Mouse (Mus musculus): ENCODE results near the gene Pigw. TPM values are rescaled to one million over a fixed set of nuclear protein-coding genes. Genes with fewer than 3 reads are reported as not detected.

The Pigw gene
- polyA plus RNA-seq, 1 experiment, result 3.7 TPM

DNA sequence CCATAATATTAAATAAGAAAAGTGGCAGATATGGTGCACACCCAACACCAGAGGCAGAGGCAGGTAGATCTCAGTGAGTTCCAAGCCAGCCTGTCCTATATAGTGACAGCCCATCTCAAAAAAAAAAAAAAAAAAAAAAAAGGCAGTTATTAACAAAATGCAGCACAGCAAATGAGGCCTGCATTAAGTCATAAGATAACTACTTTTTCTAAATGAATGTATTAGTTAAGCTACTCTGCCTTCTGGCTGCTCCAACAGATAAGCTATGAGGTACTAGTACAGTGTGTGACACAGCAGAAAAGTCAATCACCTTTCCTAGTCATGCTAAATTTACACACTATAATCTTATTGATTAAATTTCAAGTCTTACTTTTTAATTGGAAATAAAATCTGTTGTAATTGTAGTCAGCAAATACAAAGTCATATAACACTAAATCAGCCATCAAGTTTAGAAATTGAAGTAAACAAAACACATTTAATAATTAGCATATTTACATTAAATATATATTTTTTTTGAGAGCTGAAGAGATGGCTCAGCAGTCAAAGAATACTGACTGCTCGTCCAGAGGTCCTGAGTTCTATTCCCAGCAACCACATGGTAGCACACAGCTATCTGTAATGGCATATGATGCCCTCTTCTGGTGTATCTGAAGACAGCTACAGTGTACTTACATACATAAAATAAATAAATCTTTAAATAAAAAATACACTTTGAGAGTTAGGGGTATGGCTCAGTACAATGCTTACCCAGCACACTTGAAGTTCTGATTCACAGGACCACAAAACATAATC lies 6.8 kb downstream of the Pigw start:
- 80% methylated on average over 1 of the region's 1 CpGs for WGBS

DNA sequence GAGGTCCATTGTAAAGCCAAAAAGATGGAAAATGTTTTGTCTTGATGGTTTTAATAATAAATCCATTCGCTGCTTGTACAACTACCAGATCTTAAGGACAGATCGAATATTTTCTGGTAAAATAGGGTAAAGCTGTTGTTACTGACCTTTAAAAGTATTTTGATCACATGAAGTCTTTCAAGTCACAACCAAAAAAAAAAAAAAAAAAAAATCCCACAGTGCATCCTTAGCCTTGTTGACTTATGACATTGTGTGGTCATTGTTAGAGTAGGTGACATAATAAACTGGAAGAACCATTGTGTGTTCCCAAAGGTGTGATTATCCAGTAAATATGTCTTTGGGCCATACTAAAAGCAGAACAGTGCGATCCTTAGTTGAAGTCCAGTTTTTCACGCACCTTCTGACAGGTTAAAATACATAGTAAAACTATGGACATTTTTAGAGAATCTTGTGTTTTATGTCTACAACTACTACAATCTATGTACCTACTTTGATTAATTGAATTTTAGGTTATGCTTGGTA lies 8.5 kb downstream of the Pigw start:
- no peak for TF ChIP-seq CTCF (IDR thresholded peaks at IDR 0.05; ENCODE audit: borderline replicate concordance, control insufficient read depth, extremely low read depth, insufficient read depth, low read length, poor library complexity)
- TF ChIP-seq POLR2A (IDR thresholded peaks at IDR 0.05; ENCODE audit: control insufficient read depth, extremely low read depth, insufficient read depth, low read length, poor library complexity), result no peak
- Histone ChIP-seq H3K27me3 (ENCODE audit: control insufficient read depth, insufficient read depth, low read length) (no peaks in the 10 kb centered on the region), H3K36me3 (ENCODE audit: control insufficient read depth, insufficient read depth, low read length) (no peaks in the 10 kb centered on the region), H3K4me1 (replicated peaks; ENCODE audit: control insufficient read depth, insufficient read depth, low read length) (no peaks in the 10 kb centered on the region), H3K4me3 (ENCODE audit: control insufficient read depth, insufficient read depth, low read length) (peak overlapping the region; percentile 71; the same call in 1 of the 2 replicates), H3K27ac (ENCODE audit: control insufficient read depth, insufficient read depth, low read length) (peak overlapping the region; percentile 82; the same call in 1 of the 2 replicates)
- 58% methylated on average over 4 of the region's 4 CpGs for WGBS
- no peak for DNase-seq

More for the DNA sequence above, 6.8 kb downstream of the Pigw start:
- Histone ChIP-seq H3K27ac (ENCODE audit: control insufficient read depth, insufficient read depth, low read length) (no peak overlapping the region), H3K4me3 (ENCODE audit: control insufficient read depth, insufficient read depth, low read length) (no peak overlapping the region), H3K27me3 (ENCODE audit: control insufficient read depth, insufficient read depth, low read length) (no peaks in the 10 kb centered on the region), H3K4me1 (replicated peaks; ENCODE audit: control insufficient read depth, insufficient read depth, low read length) (no peaks in the 10 kb centered on the region), H3K36me3 (ENCODE audit: control insufficient read depth, insufficient read depth, low read length) (no peaks in the 10 kb centered on the region)
- DNase-seq, result no peak
- TF ChIP-seq POLR2A (IDR thresholded peaks at IDR 0.05; ENCODE audit: control insufficient read depth, extremely low read depth, insufficient read depth, low read length, poor library complexity) (no peak), CTCF (IDR thresholded peaks at IDR 0.05; ENCODE audit: borderline replicate concordance, control insufficient read depth, extremely low read depth, insufficient read depth, low read length, poor library complexity) (no peak)

DNA sequence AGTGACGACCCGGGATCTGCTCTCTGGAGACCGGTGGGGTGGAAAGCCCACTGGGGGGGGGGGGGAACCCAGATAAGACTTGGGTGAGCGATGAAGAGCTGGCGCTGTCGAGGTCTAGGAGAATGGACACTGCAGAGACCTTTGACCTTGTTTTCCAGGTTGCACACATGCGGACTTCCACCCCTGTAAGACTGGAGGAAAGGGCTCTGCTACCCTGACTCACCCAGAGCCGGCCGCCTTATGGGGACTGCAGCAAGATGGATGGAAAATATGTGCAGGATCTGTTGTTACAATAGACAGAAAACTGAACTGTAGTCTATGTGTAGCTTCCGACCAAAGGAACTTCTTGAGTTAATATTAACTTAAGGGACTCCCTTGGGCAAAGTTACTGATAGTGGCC lies 9.0 kb downstream of the Pigw start:
- Histone ChIP-seq H3K4me3 (ENCODE audit: control insufficient read depth, insufficient read depth, low read length) (peak overlapping the region; percentile 71), H3K27ac (ENCODE audit: control insufficient read depth, insufficient read depth, low read length) (peak overlapping the region; percentile 82), H3K36me3 (ENCODE audit: control insufficient read depth, insufficient read depth, low read length) (no peaks in the 10 kb centered on the region), H3K27me3 (ENCODE audit: control insufficient read depth, insufficient read depth, low read length) (no peaks in the 10 kb centered on the region), H3K4me1 (replicated peaks; ENCODE audit: control insufficient read depth, insufficient read depth, low read length) (peaks cover 2% of the 10 kb centered on the region; the same call in 1 of the 2 replicates)
- WGBS, result 3% methylated on average over 10 of the region's 10 CpGs
- TF ChIP-seq CTCF (IDR thresholded peaks at IDR 0.05; ENCODE audit: borderline replicate concordance, control insufficient read depth, extremely low read depth, insufficient read depth, low read length, poor library complexity) (no peak), POLR2A (IDR thresholded peaks at IDR 0.05; ENCODE audit: control insufficient read depth, extremely low read depth, insufficient read depth, low read length, poor library complexity) (no peak)
- no peak for DNase-seq

DNA sequence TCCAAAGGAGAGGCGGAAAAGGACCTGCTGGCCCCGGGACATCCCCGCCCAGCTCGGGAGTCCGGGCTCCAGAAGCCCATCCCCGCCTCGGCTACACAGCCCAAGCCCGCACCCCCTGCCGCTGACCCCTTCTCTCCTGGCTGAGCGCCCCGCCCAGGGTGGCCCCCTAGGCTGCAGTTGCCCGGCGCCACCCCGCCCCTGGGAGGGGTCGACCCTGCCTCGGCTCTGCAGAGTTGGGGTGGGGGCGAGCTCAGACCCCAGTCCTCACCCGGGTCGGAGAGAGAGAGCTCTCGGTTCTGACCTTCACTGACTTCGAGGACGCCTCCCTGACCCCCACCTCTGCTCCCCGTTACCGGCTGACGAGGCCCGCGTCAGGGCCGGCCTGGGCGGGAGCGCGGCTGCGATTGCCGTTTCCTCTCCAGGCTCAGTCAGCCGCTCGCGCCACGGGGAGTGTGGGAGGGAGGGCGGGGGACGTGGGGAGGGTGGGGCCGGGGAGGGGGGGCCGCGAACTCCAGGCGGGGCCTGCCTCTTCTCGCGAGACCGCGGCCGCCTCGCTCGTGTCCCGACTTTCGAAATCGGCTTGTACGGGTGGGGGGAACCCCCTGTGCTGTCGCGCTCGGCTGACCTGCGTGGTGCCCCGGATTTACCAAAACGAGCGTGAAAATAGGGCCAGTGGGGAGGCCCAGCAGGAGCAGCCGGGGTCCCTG lies 9.6 kb downstream of the Pigw start, which contains the start of gene Ggnbp2:
TSS of gene Ggnbp2 (minus strand) at position 481 of the 707 bp plus-strand sequence.
- 1% methylated on average over 50 of the region's 62 CpGs for WGBS
- no peaks in the 10 kb centered on the region for H3K36me3 ChIP-seq (ENCODE audit: control insufficient read depth, insufficient read depth, low read length)
- no peaks in the 10 kb centered on the region for H3K27me3 ChIP-seq (ENCODE audit: control insufficient read depth, insufficient read depth, low read length)
- H3K4me1 ChIP-seq (replicated peaks; ENCODE audit: control insufficient read depth, insufficient read depth, low read length), result peaks cover 2% of the 10 kb centered on the region
- DNase-seq, result peak; percentile 93
- peak within 1 kb of the TSS; percentile 85 for H3K27ac ChIP-seq (ENCODE audit: control insufficient read depth, insufficient read depth, low read length)
- TF ChIP-seq POLR2A (IDR thresholded peaks at IDR 0.05; ENCODE audit: control insufficient read depth, extremely low read depth, insufficient read depth, low read length, poor library complexity) (peak; percentile 93), CTCF (IDR thresholded peaks at IDR 0.05; ENCODE audit: borderline replicate concordance, control insufficient read depth, extremely low read depth, insufficient read depth, low read length, poor library complexity) (no peak)
- peak within 1 kb of the TSS; percentile 88 for H3K4me3 ChIP-seq (ENCODE audit: control insufficient read depth, insufficient read depth, low read length)

DNA sequence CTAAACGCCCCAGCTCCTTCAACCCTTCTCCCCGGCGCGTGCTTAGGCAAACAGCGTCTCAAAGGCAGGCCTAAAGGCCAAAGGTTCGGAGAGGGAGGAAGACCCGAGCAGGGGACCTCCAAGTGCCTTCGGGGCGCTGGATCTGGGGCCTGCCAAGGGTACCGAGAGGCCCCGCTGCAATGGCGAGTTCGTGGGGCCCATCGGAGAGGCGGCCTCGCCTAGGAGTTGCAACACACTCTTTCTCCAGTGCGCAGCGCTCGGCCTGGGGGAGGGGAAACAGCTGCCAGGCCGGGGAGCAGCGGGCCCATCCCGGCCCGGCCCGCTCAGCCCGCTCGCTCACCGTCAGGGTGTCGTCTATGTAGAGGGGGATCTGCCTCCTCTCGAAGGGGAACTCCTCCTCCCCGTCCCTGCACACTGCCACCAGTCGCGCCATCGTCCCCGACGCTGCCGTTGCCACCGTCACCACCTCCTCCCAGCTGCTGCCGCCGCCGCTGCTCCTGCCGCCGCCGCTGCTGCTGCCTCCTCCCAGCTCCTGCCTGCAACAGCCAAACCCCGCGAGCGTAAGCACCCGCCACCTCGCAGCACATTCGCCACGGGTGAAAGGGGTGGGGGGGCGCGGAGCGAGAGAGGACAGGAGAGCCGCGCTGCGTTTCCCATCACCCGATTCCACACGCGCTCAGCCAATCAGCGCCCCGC lies 10.4 kb downstream of the Pigw start:
- peak overlapping the region; percentile 85 for H3K27ac ChIP-seq (ENCODE audit: control insufficient read depth, insufficient read depth, low read length)
- H3K4me3 ChIP-seq (ENCODE audit: control insufficient read depth, insufficient read depth, low read length), result peak overlapping the region; percentile 88
- peaks cover 2% of the 10 kb centered on the region for H3K4me1 ChIP-seq (replicated peaks; ENCODE audit: control insufficient read depth, insufficient read depth, low read length)
- under 1% methylated on average over 57 of the region's 61 CpGs for WGBS
- peak; percentile 95 for DNase-seq
- TF ChIP-seq CTCF (IDR thresholded peaks at IDR 0.05; ENCODE audit: borderline replicate concordance, control insufficient read depth, extremely low read depth, insufficient read depth, low read length, poor library complexity), result 0 out of 2 replicates have a peak, but pooled peaks have one; percentile 21
- TF ChIP-seq POLR2A (IDR thresholded peaks at IDR 0.05; ENCODE audit: control insufficient read depth, extremely low read depth, insufficient read depth, low read length, poor library complexity), result 0 out of 2 replicates have a peak, but pooled peaks have one; percentile 76
- no peaks in the 10 kb centered on the region for H3K36me3 ChIP-seq (ENCODE audit: control insufficient read depth, insufficient read depth, low read length)
- H3K27me3 ChIP-seq (ENCODE audit: control insufficient read depth, insufficient read depth, low read length), result no peaks in the 10 kb centered on the region
